Mouse (Mus musculus) CH12.LX (cell line): ENCODE data around the gene Rtn2. TPM values are rescaled to one million over a fixed set of nuclear protein-coding genes. Genes with fewer than 3 reads are reported as not detected.

ENCODE experiments used
- DNase-seq: peaks from one replicate; pipeline ENCODE4 v3.0.0-alpha.2; 2013; ENCODE audit errors: extremely low read depth
- H3K27ac ChIP-seq: 2 replicates; pipeline ENCODE4 v1.5.1; 2012; ENCODE audit warnings: low read depth, mild to moderate bottlenecking, control low read depth, moderate library complexity; ENCODE audit not compliant: insufficient read depth
- H3K27me3 ChIP-seq: replicated peaks from 2 replicates; pipeline ENCODE3; 2012; ENCODE audit warnings: inconsistent platforms
- H3K36me3 ChIP-seq, 2 experiments: replicated peaks in 1 of 2; 2 replicates each; pipeline versions ENCODE3 to v1.6.1; 2012; ENCODE audit warnings: inconsistent platforms in 1 of 2, low read length in 1 of 2, mild to moderate bottlenecking in 1 of 2, mixed read lengths in 1 of 2, moderate library complexity in 1 of 2; ENCODE audit not compliant: control insufficient read depth in 1 of 2, insufficient read depth in 1 of 2
- H3K4me1 ChIP-seq, 2 experiments: 2 replicates each; pipeline ENCODE4 v1.6.1; 2012; ENCODE audit warnings: inconsistent platforms in 1 of 2, moderate library complexity in 1 of 2; ENCODE audit not compliant: insufficient read depth in 2 of 2, control insufficient read depth in 1 of 2
- H3K4me2 ChIP-seq: 2 replicates; pipeline ENCODE4 v1.6.1; 2012; ENCODE audit warnings: low read depth, mild to moderate bottlenecking, control low read depth; ENCODE audit not compliant: poor library complexity, insufficient read depth, severe bottlenecking
- H3K4me3 ChIP-seq, 3 experiments: fragments of 150-350 bp in 1 of 3; sonication (generic) in 1 of 3; replicated peaks in 1 of 3; 2 replicates each; pipeline versions ENCODE3 to v1.5.1; 2011 to 2012; ENCODE audit warnings: low read depth in 2 of 3, low read length in 2 of 3, mild to moderate bottlenecking in 2 of 3, moderate library complexity in 2 of 3, control low read depth in 1 of 3, improper control_type of control experiment in 1 of 3, inconsistent platforms in 1 of 3, mixed read lengths in 1 of 3; ENCODE audit not compliant: poor library complexity in 1 of 3
- H3K79me2 ChIP-seq: replicated peaks from 2 replicates; pipeline ENCODE4 v1.6.1; 2012; ENCODE audit warnings: mild to moderate bottlenecking, moderate library complexity; ENCODE audit not compliant: control insufficient read depth, poor library complexity, insufficient read depth, severe bottlenecking; ENCODE audit errors: extremely low read depth
- H3K9ac ChIP-seq: 2 replicates; pipeline ENCODE4 v1.6.1; 2012; ENCODE audit warnings: low read depth, mild to moderate bottlenecking, control low read depth, moderate library complexity; ENCODE audit not compliant: insufficient read depth
- H3K9me3 ChIP-seq: replicated peaks from 2 replicates; pipeline ENCODE3; 2012; ENCODE audit warnings: low read length, inconsistent platforms, mixed read lengths
- BHLHE40 ChIP-seq: IDR thresholded peaks from 2 replicates; pipeline ENCODE4 v1.6.1; 2011; ENCODE audit warnings: mild to moderate bottlenecking, low read depth, low read length, improper control_type of control experiment
- CHD2 ChIP-seq: IDR thresholded peaks from 2 replicates; pipeline ENCODE4 v1.6.1; 2011; ENCODE audit warnings: low read length, improper control_type of control experiment
- CTCF ChIP-seq, 2 experiments: IDR thresholded peaks in 1 of 2; conservative IDR thresholded peaks in 1 of 2; 2 replicates each; pipeline ENCODE4 v1.5.1; 2011 to 2012; ENCODE audit warnings: low read depth in 2 of 2, low read length in 2 of 2, improper control_type of control experiment in 1 of 2, inconsistent platforms in 1 of 2, mild to moderate bottlenecking in 1 of 2, moderate library complexity in 1 of 2
- E2F4 ChIP-seq: IDR thresholded peaks from 2 replicates; pipeline ENCODE4 v1.6.1; 2011; ENCODE audit warnings: low read depth, low read length, improper control_type of control experiment; ENCODE audit not compliant: insufficient replicate concordance
- ELF1 ChIP-seq: IDR thresholded peaks from 2 replicates; pipeline ENCODE4 v1.6.1; 2014; ENCODE audit warnings: low read depth, mild to moderate bottlenecking, inconsistent platforms, low read length, improper control_type of control experiment
- EP300 ChIP-seq: IDR thresholded peaks from 2 replicates; pipeline ENCODE4 v1.6.1; 2011; ENCODE audit warnings: low read length, improper control_type of control experiment
- ETS1 ChIP-seq: conservative IDR thresholded peaks from 2 replicates; pipeline ENCODE4 v1.6.1; 2012; ENCODE audit warnings: low read depth, mild to moderate bottlenecking, inconsistent platforms, low read length, improper control_type of control experiment, moderate library complexity
- IRF4 ChIP-seq: IDR thresholded peaks from 2 replicates; pipeline ENCODE4 v1.6.1; 2014; ENCODE audit warnings: low read depth, mild to moderate bottlenecking, inconsistent platforms, low read length, improper control_type of control experiment
- JUN ChIP-seq: IDR thresholded peaks from 2 replicates; pipeline ENCODE4 v1.6.1; 2011; ENCODE audit warnings: low read depth, mild to moderate bottlenecking, low read length, improper control_type of control experiment, moderate library complexity; ENCODE audit not compliant: insufficient read depth
- JUND ChIP-seq: conservative IDR thresholded peaks from 2 replicates; pipeline ENCODE4 v1.6.1; 2011; ENCODE audit warnings: low read depth, low read length, improper control_type of control experiment
- KAT2A ChIP-seq: IDR thresholded peaks from 2 replicates; pipeline ENCODE4 v1.6.1; 2012; ENCODE audit warnings: low read length, improper control_type of control experiment, inconsistent platforms; ENCODE audit not compliant: insufficient replicate concordance
- MAFK ChIP-seq: IDR thresholded peaks from 2 replicates; pipeline ENCODE4 v1.6.1; 2011; ENCODE audit warnings: low read length, improper control_type of control experiment; ENCODE audit not compliant: insufficient replicate concordance
- MAX ChIP-seq: IDR thresholded peaks from 2 replicates; pipeline ENCODE4 v1.6.1; 2011; ENCODE audit warnings: low read length, improper control_type of control experiment
- MEF2A ChIP-seq: IDR thresholded peaks from 2 replicates; pipeline ENCODE4 v1.6.1; 2014; ENCODE audit warnings: low read depth, mild to moderate bottlenecking, inconsistent platforms, low read length, improper control_type of control experiment, borderline replicate concordance
- MYC ChIP-seq: IDR thresholded peaks from 2 replicates; pipeline ENCODE4 v1.6.1; 2011; ENCODE audit warnings: low read depth, mild to moderate bottlenecking, improper control_type of control experiment, low read length
- NRF1 ChIP-seq: IDR thresholded peaks from 2 replicates; pipeline ENCODE4 v1.6.1; 2014; ENCODE audit warnings: low read depth, mild to moderate bottlenecking, inconsistent platforms, low read length, improper control_type of control experiment, moderate library complexity
- POLR2AphosphoS2 ChIP-seq: IDR thresholded peaks from 2 replicates; pipeline ENCODE4 v1.6.1; 2011; ENCODE audit warnings: low read depth, low read length, improper control_type of control experiment
- RCOR1 ChIP-seq: conservative IDR thresholded peaks from 2 replicates; pipeline ENCODE4 v1.6.1; 2012; ENCODE audit warnings: low read depth, mild to moderate bottlenecking, inconsistent platforms, low read length, improper control_type of control experiment
- TCF12 ChIP-seq: IDR thresholded peaks from 2 replicates; pipeline ENCODE4 v1.6.1; 2014; ENCODE audit warnings: low read depth, mild to moderate bottlenecking, inconsistent platforms, low read length, improper control_type of control experiment
- UBTF ChIP-seq: IDR thresholded peaks from 2 replicates; pipeline ENCODE4 v1.6.1; 2012; ENCODE audit warnings: low read depth, mild to moderate bottlenecking, inconsistent platforms, low read length, improper control_type of control experiment, moderate library complexity
- USF1 ChIP-seq: IDR thresholded peaks from 2 replicates; pipeline ENCODE4 v1.6.1; 2014; ENCODE audit warnings: low read depth, mild to moderate bottlenecking, inconsistent platforms, low read length, improper control_type of control experiment
- ZC3H11A ChIP-seq: IDR thresholded peaks from 2 replicates; pipeline ENCODE4 v1.6.1; 2012; ENCODE audit warnings: low read depth, mild to moderate bottlenecking, inconsistent platforms, low read length, improper control_type of control experiment
- ZNF384 ChIP-seq: IDR thresholded peaks from 2 replicates; pipeline ENCODE4 v1.6.1; 2012; ENCODE audit warnings: low read depth, low read length, improper control_type of control experiment, inconsistent platforms
- dilution Hi-C: fragments of 300-500 bp; cut with MboI; formaldehyde crosslinking; loops from 2 replicates; pipeline ENCODE4 v1.14.3; 2020; ENCODE audit warnings: low sequenced_read_pairs; ENCODE audit not compliant: extremely low pct_unique_long_range_greater_than_20kb, extremely low pct_ligation_motif_present
- in situ Hi-C: fragments of 300-500 bp; cut with MboI; formaldehyde crosslinking; loops from 3 replicates; pipeline ENCODE4 v1.14.3; 2019; ENCODE audit warnings: low sequenced_read_pairs, low pct_ligation_motif_present, low pct_unique_long_range_greater_than_20kb, mixed read lengths
- polyA plus RNA-seq: library from polyadenylated mRNA; unstranded; fragments of >175 nt; gene quantifications from 2 replicates; pipeline ENCODE4 v1.2.1, GENCODE M21; 2012; ENCODE audit warnings: low read depth; ENCODE audit not compliant: insufficient read length
- total RNA-seq, 2 experiments: library from RNA; depleted of rRNA; stranded (reverse); fragments of 300-350 nt in 1 of 2; fragments of >200 nt in 1 of 2; gene quantifications; 2 replicates each; pipeline ENCODE4 v1.2.3; 2012 to 2014

The Rtn2 gene
- total and polyA plus RNA-seq, 3 experiments = 0.56 to 0.76 (median 0.72) TPM

DNA sequence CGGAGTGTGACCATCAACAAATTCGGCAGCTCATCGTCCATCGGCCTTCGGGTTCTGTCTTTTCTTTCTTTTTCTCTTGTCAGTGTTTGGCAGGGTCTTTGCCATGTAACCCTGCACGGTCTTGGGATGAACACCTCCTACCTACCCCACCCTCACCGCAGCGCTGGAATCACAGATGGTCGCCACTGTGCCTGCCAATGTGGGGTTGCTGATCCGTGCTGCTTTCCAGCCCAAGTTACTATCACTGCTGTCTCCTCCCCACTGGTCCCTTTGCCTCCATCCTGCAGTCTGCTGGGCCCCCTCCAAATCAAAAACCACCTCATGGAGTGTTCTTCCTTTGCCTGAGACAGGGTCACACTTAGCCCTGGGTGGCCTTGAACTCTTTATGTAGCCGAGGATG lies 41.8 kb downstream of the Rtn2 start:
- Histone ChIP-seq H3K4me1 (peaks cover 19 to 60% of the 10 kb centered on the region in 2 experiments), H3K27ac (no peak overlapping the region), H3K79me2 (no peaks in the 10 kb centered on the region), H3K9ac (no peak overlapping the region), H3K4me2 (no peak overlapping the region), H3K27me3 (peaks cover 78% of the 10 kb centered on the region), H3K9me3 (peaks cover 25% of the 10 kb centered on the region), H3K36me3 (no peaks in the 10 kb centered on the region), H3K4me3 (no peak overlapping the region)
- in situ Hi-C loops = no loop called here
- no peak for DNase-seq
- dilution Hi-C loops = no loop called here
- TF ChIP-seq TCF12 = no peak
- no peak for TF ChIP-seq JUND
- no peak for TF ChIP-seq USF1
- no peak for TF ChIP-seq BHLHE40
- no peak for TF ChIP-seq CHD2

DNA sequence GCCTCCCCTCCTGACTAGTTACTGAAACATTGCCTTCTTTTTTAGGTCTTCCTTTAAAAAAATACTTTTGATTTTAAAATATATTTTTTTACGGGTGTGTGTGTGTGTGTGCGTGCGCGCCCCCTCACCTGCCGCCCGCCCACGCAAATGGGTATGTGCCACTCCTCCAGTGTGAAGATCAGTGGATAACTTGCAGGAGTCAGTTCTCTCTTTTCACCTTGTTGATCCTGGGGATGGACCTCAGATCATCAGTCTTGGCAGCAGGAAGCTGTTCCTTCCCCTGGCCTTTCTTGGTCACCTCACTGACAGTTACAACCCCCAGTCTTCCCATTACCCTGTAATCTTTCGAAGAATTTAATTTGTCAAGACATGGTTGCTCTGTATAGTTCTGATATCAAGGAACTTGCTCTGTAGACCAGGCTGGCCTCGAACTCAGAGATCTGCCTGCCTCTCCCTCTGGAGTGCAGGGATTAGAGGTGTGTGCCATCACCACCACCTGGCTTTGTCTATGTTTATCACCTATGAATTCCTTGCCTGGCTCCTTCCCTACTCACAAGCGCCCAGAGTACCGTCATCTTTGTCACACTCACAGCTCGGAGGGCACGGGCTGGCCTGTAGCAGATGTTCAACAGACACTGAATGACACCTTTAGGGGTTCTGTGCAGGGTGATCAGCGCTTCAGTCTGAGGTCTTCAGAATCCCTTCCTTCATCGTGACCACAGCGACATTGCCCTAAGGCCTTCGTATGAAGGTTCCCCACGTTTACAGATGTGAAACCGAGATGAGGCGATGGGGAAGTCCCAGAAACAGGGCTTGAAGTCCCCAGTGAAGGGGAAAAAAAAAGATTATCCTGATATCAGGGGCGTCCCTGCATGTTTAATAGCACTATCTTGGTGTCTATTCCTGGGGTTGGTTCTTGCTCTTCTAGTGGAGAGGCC lies 43.1 kb downstream of the Rtn2 start:
- Histone ChIP-seq H3K79me2 (no peaks in the 10 kb centered on the region), H3K9ac (no peak overlapping the region), H3K4me1 (peaks cover 15 to 48% of the 10 kb centered on the region in 2 experiments), H3K9me3 (peaks cover 25% of the 10 kb centered on the region), H3K4me2 (peak overlapping the region; percentile 67), H3K27ac (no peak overlapping the region), H3K36me3 (no peaks in the 10 kb centered on the region), H3K4me3 (no peak overlapping the region), H3K27me3 (peaks cover 80% of the 10 kb centered on the region)
- TF ChIP-seq CTCF (conservative IDR thresholded peaks at IDR 0.05 in 1 of 2, IDR thresholded peaks at IDR 0.05 in 1 of 2; ENCODE audit: low read depth in 2 of 2, low read length in 2 of 2) (no peak), TCF12 (peak; percentile 74; the same call in 1 of the 2 replicates), MAFK (no peak), MAX (peak; percentile 71), RCOR1 (0 out of 2 replicates have a peak, but pooled peaks have one; percentile 43), BHLHE40 (peak; percentile 76), E2F4 (no peak), UBTF (no peak), IRF4 (peak; percentile 91), MEF2A (peak; percentile 86), NRF1 (no peak), KAT2A (no peak), ELF1 (no peak), EP300 (peak; percentile 83), POLR2AphosphoS2 (no peak), ETS1 (peak; percentile 84), CHD2 (peak; percentile 60; the same call in 1 of the 2 replicates), JUN (no peak), JUND (peak; percentile 50; the same call in 1 of the 2 replicates), MYC (peak; percentile 64; the same call in 1 of the 2 replicates), ZNF384 (peak; percentile 88), ZC3H11A (no peak)
- dilution Hi-C loops = no loop called here
- peak; percentile 90 for DNase-seq
- in situ Hi-C loops = no loop called here
